Mouse (Mus musculus) gastrocnemius, postnatal 14 days (tissue): ENCODE data around the gene Pygo1. TPM values are rescaled to one million over a fixed set of nuclear protein-coding genes. Genes with fewer than 3 reads are reported as not detected.

ENCODE experiments used
- DNase-seq: peaks from one replicate; pipeline ENCODE4 v3.0.0; 2021; ENCODE audit warnings: mixed read lengths
- intact Hi-C: fragments of 180-260 bp; cut with DNase I; formaldehyde crosslinking; loops from one replicate; pipeline ENCODE4 v1.15.1; 2025; ENCODE audit warnings: low total_unique reads
- total RNA-seq, 2 experiments: library from RNA; stranded (reverse); gene quantifications; 2 replicates each; pipeline ENCODE4 v1.2.3; 2021

Pygo1 gene
- total RNA-seq, 2 experiments from 2014 or later: 4.0 to 6.2 TPM

- DNase-seq: peak; percentile 97
- intact Hi-C loops: no loop called here
Observed at GRCm38 (mm10) chr9:72985250-72986220, 60.1 kb downstream of the Pygo1 start, which contains the start of the genes Ccpg1os and Ccpg1. TSS of gene Ccpg1os (minus strand) at chr9:72985382. TSS of gene Ccpg1 (plus strand) at chr9:72985429.

- DNase-seq: no peak
- intact Hi-C loops: no loop called here
Observed at GRCm38 (mm10) chr9:72987703-72988102, 62.3 kb downstream of the Pygo1 start.

GRCm38 (mm10) chr9:72988706-72989105 is 63.3 kb downstream of the Pygo1 start:
- DNase-seq: no peak
- intact Hi-C loops: no loop called here

GRCm38 (mm10) chr9:72991420-72991819 is 66.0 kb downstream of the Pygo1 start:
- intact Hi-C loops: no loop called here
- DNase-seq: no peak

GRCm38 (mm10) chr9:72992576-72992975 is 67.1 kb downstream of the Pygo1 start:
- intact Hi-C loops: no loop called here
- DNase-seq: no peak

GRCm38 (mm10) chr9:72996167-72996566 is 70.7 kb downstream of the Pygo1 start:
- intact Hi-C loops: no loop called here
- no peak for DNase-seq

GRCm38 (mm10) chr9:72996806-72997205 is 71.4 kb downstream of the Pygo1 start:
- DNase-seq: no peak
- intact Hi-C loops: no loop called here

- intact Hi-C loops: no loop called here
- no peak for DNase-seq
Observed at GRCm38 (mm10) chr9:73000487-73000886, 75.0 kb downstream of the Pygo1 start.

- intact Hi-C loops: no loop called here
Observed at GRCm38 (mm10) chr9:73001314-73002011, 76.0 kb downstream of the Pygo1 start.

More at GRCm38 (mm10) chr9:73001314-73002011, 76.0 kb downstream of the Pygo1 start:
- no peak for DNase-seq

Other genes starting within 250 kb of the Pygo1 start
- gene Prtg, start 118.8 kb upstream of the Pygo1 start, total RNA-seq: under 1 TPM; 0.45 to 0.80 TPM
- under 1 TPM; 0.43 to 0.60 TPM for gene Dyx1c1, start 33.1 kb downstream of the Pygo1 start, total RNA-seq
- gene Gm44503, start 33.2 kb downstream of the Pygo1 start, total RNA-seq: not detected
- gene Ccpg1os, start 59.7 kb downstream of the Pygo1 start, total RNA-seq: 1 to 10 TPM; 5.9 to 6.7 TPM
- 10 to 100 TPM; 32.3 to 36.7 TPM for gene Ccpg1, start 59.8 kb downstream of the Pygo1 start, total RNA-seq
- gene Pigb, start 114.7 kb downstream of the Pygo1 start, total RNA-seq: 1 to 10 TPM; 3.3 to 4.6 TPM
- gene Rab27a, start 119.2 kb downstream of the Pygo1 start, total RNA-seq: 1 to 10 TPM; 1.8 to 6.0 TPM
- not detected for gene Khdc3, start 176.2 kb downstream of the Pygo1 start, total RNA-seq
- not detected for gene Gm20509, start 176.8 kb downstream of the Pygo1 start, total RNA-seq
- gene Rsl24d1, start 187.8 kb downstream of the Pygo1 start, total RNA-seq: 10 to 100 TPM; 41.2 to 42.7 TPM